Mouse (Mus musculus) intestine, embryonic 16.5 days (tissue): ENCODE measurements around the gene Sun2. TPM values are rescaled to one million over a fixed set of nuclear protein-coding genes. Genes with fewer than 3 reads are reported as not detected.

Source experiments
- ATAC-seq: fragments of 200-750 bp; cut with Nextera tagmentation; 2 replicates; pipeline ENCODE4 v1.8.0; 2017; ENCODE audit warnings: moderate TSS enrichment, moderate library complexity
- H3K27ac ChIP-seq: fragments of 300-500 bp; sonication (generic); 2 replicates; pipeline ENCODE4 v1.5.1; 2014; ENCODE audit warnings: mild to moderate bottlenecking, low read length
- H3K27me3 ChIP-seq: fragments of 300-500 bp; sonication (generic); replicated peaks from 2 replicates; pipeline ENCODE4 v1.6.1; 2014; ENCODE audit warnings: low read length, control low read depth, mixed read lengths; ENCODE audit not compliant: control insufficient read depth, insufficient read depth
- H3K36me3 ChIP-seq: fragments of 300-500 bp; sonication (generic); 2 replicates; pipeline ENCODE4 v1.6.1; 2014; ENCODE audit warnings: low read length, control low read depth; ENCODE audit not compliant: control insufficient read depth, insufficient read depth
- H3K4me1 ChIP-seq: fragments of 300-500 bp; sonication (generic); 2 replicates; pipeline ENCODE4 v1.6.1; 2014; ENCODE audit warnings: low read length, control low read depth, mixed read lengths; ENCODE audit not compliant: control insufficient read depth, insufficient read depth
- H3K4me2 ChIP-seq: fragments of 300-500 bp; sonication (generic); 2 replicates; pipeline ENCODE4 v1.6.1; 2014; ENCODE audit warnings: low read depth, low read length, control low read depth
- H3K4me3 ChIP-seq: fragments of 300-500 bp; sonication (generic); 2 replicates; pipeline ENCODE4 v1.5.1; 2014; ENCODE audit warnings: mild to moderate bottlenecking, low read length
- H3K9ac ChIP-seq: fragments of 300-500 bp; sonication (generic); 2 replicates; pipeline ENCODE4 v1.6.1; 2014; ENCODE audit warnings: low read depth, low read length
- H3K9me3 ChIP-seq: fragments of 300-500 bp; sonication (generic); 2 replicates; pipeline ENCODE4 v1.6.1; 2016; ENCODE audit warnings: low read length, control low read depth; ENCODE audit not compliant: control insufficient read depth
- WGBS: fragments of 180-500 bp; shearing (Covaris S2); extraction: QIAGEN DNeasy Blood & Tissue Kit; methylation state at CpG from one replicate; pipeline ENCODE4 v1.1.7; 2014; 5-methylcytosine and 5-hydroxymethylcytosine counted together
- polyA plus RNA-seq: library from polyadenylated mRNA; unstranded; fragments of >200 nt; fragmentation: Nextera tagmentation; extraction: Ambion mirVana; gene quantifications from 2 replicates; pipeline ENCODE4 v1.2.1, GENCODE M21; 2015

The Sun2 gene
- polyA plus RNA-seq, result 2.8 and 3.3 TPM in 2 replicates

DNA sequence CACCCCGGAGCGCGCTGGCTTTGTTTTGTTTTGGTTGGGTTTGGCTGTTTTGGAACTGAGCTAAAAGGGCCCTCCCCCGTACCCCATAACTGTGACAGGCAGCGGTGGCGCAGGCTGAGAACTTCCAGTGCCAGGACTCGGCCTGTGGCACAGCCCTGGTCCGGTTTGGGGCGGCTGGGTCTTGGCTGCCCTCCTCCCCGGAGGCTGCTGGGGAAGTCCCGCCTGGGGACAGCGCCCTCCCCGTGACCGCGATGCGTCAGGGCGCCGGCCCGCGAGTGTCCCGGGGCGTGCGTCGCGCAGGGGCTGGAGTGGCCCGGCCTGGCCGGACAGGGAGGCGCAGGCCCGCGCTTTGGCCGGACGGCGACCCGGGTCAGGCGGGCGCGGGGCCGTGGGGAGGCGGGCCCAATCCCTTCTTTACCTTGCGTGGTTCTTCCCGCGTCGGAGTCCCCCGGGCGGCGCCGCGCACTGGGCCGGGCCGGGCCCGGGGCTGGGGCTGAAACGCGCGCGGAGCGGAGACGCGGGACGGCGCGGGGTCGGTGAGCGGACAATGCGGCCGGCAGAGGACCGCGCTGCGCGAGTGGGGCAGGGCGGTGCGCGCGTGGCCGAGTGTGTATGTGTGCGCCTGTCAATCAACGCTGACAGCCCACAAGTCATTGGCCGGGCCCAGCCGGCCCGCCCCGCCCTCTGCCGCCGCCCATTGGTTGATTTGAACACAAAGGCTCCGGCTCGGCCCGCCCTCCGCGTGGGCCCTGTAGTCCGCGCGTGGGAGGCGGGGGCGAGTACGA lies at the start of gene Sun2:
Gene Sun2 (minus strand): TSS at position 616 of the 785 bp plus-strand sequence.
- Histone ChIP-seq H3K27me3 (no peaks in the 10 kb centered on the region), H3K4me1 (peaks cover 12% of the 10 kb centered on the region), H3K27ac (peak within 1 kb of the TSS; percentile 65), H3K4me2 (peak within 1 kb of the TSS; percentile 92), H3K36me3 (peaks cover 2% of the 10 kb centered on the region; the same call in 1 of the 2 replicates), H3K4me3 (peak within 1 kb of the TSS; percentile 96), H3K9me3 (no peaks in the 10 kb centered on the region; the same call in 1 of the 2 replicates), H3K9ac (peak within 1 kb of the TSS; percentile 93)
- ATAC-seq, result peak; percentile 94
- WGBS, result under 1% methylated on average over 91 of the region's 93 CpGs

- Histone ChIP-seq H3K4me2 (no peak overlapping the region), H3K4me1 (no peaks in the 10 kb centered on the region), H3K9me3 (no peaks in the 10 kb centered on the region), H3K27me3 (no peaks in the 10 kb centered on the region), H3K27ac (no peak overlapping the region), H3K4me3 (no peak overlapping the region), H3K36me3 (no peaks in the 10 kb centered on the region), H3K9ac (no peak overlapping the region)
- no peak for ATAC-seq
- WGBS, result 2% methylated on average over 12 of the region's 12 CpGs
Measured at GRCm38 (mm10) chr15:79791502-79791901, 49.2 kb upstream of the Sun2 start.

DNA sequence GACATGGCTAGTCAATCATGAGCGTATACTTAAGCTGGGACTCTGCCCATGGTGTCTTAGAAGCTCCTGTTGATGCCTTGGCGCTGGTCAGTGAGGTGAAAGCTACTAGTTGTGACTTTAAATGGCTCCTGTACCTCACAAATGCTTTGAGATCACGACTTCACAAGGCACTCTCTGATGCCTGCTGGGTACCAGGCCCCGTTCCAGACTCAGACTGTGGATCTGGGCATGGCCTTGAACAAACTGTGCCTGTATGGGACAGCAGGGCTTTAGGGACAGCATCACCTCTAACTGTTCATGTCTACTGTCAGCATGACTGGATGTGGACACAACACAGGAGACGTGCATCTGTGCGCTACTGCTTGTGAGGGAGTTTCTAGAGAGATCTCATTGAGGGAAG lies 48.6 kb upstream of the Sun2 start:
- Histone ChIP-seq H3K27me3 (no peaks in the 10 kb centered on the region), H3K4me1 (no peaks in the 10 kb centered on the region), H3K9me3 (no peaks in the 10 kb centered on the region), H3K27ac (no peak overlapping the region), H3K36me3 (no peaks in the 10 kb centered on the region), H3K9ac (no peak overlapping the region), H3K4me3 (no peak overlapping the region), H3K4me2 (no peak overlapping the region)
- no peak for ATAC-seq
- 84% methylated on average over 6 of the region's 6 CpGs for whole genome bisulfite sequencing

DNA sequence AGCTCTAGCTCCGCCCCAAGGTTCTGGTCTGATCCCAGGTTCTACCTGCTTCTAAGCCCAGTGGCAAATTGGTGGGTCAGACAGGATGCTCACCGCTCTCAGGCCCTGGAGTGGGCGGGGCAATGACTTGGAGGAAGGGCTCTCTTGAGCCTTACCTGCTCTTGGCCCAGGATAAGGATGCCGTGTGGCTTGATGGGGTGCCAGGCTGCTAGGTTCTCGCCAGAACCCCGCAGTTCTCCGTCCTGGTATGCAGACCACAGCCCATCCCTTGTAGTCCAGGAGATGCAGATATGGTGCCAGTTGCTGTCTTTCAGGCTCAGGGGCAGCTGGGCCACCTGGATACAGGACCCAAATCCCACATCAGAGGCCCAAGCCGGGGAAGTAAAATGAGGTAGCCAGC lies 47.8 kb upstream of the Sun2 start:
- no peak for ATAC-seq
- no peaks in the 10 kb centered on the region for H3K4me1 ChIP-seq
- H3K27me3 ChIP-seq, result no peaks in the 10 kb centered on the region
- H3K27ac ChIP-seq, result no peak overlapping the region
- no peak overlapping the region for H3K4me2 ChIP-seq
- no peak overlapping the region for H3K9ac ChIP-seq
- no peaks in the 10 kb centered on the region for H3K36me3 ChIP-seq
- no peak overlapping the region for H3K4me3 ChIP-seq
- H3K9me3 ChIP-seq, result no peaks in the 10 kb centered on the region
- WGBS, result 50% methylated on average over 8 of the region's 8 CpGs

- no peak for ATAC-seq
- Histone ChIP-seq H3K4me1 (no peaks in the 10 kb centered on the region), H3K4me2 (no peak overlapping the region), H3K9me3 (no peaks in the 10 kb centered on the region), H3K4me3 (no peak overlapping the region), H3K27ac (no peak overlapping the region), H3K27me3 (no peaks in the 10 kb centered on the region), H3K36me3 (no peaks in the 10 kb centered on the region), H3K9ac (no peak overlapping the region)
- 61% methylated on average over 8 of the region's 8 CpGs for WGBS
Measured at GRCm38 (mm10) chr15:79787815-79788214, 45.5 kb upstream of the Sun2 start.

DNA sequence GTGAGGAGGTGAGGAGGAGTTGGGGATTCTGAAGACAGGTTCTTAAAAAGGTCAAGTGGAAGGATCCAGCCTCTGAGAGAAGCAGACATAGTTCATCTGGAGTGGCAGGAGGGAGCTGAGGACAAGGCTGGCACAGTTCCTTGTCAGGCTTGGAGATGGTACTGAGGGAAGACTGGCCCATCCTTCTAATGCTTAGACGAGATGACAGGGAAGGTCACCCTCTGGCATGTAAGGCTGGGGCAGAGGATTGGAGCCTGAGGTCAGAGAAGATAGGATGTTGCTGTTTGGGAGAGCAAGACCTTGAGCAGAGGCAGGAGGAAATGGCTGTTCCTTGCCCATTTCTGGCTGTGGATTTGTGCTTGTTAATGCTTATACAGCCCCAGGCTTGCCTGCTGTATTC lies 42.7 kb upstream of the Sun2 start:
- no peaks in the 10 kb centered on the region for H3K9me3 ChIP-seq
- H3K36me3 ChIP-seq, result no peaks in the 10 kb centered on the region
- no peak for ATAC-seq
- H3K4me3 ChIP-seq, result no peak overlapping the region
- 69% methylated on average over 1 of the region's 1 CpGs for WGBS
- H3K27me3 ChIP-seq, result no peaks in the 10 kb centered on the region
- H3K4me2 ChIP-seq, result no peak overlapping the region
- no peak overlapping the region for H3K9ac ChIP-seq
- no peaks in the 10 kb centered on the region for H3K4me1 ChIP-seq
- H3K27ac ChIP-seq, result no peak overlapping the region

- Histone ChIP-seq H3K27ac (no peak within 1 kb of the TSS), H3K4me3 (no peak within 1 kb of the TSS), H3K36me3 (no peaks in the 10 kb centered on the region), H3K27me3 (no peaks in the 10 kb centered on the region), H3K9me3 (no peaks in the 10 kb centered on the region), H3K4me2 (no peak within 1 kb of the TSS), H3K4me1 (peaks cover 12% of the 10 kb centered on the region), H3K9ac (no peak within 1 kb of the TSS)
- ATAC-seq, result no peak
Measured at GRCm38 (mm10) chr15:79777749-79778148, 35.4 kb upstream of the Sun2 start, which contains the start of gene Dnal4. Gene Dnal4 (minus strand): TSS chr15:79777849.

GRCm38 (mm10) chr15:79775662-79776061 lies 33.3 kb upstream of the Sun2 start:
- 59% methylated on average over 7 of the region's 7 CpGs for WGBS
- Histone ChIP-seq H3K9me3 (no peaks in the 10 kb centered on the region), H3K4me2 (no peak overlapping the region), H3K9ac (no peak overlapping the region), H3K4me3 (no peak overlapping the region), H3K4me1 (peaks cover 12% of the 10 kb centered on the region), H3K27ac (no peak overlapping the region), H3K27me3 (no peaks in the 10 kb centered on the region), H3K36me3 (no peaks in the 10 kb centered on the region)
- no peak for ATAC-seq

DNA sequence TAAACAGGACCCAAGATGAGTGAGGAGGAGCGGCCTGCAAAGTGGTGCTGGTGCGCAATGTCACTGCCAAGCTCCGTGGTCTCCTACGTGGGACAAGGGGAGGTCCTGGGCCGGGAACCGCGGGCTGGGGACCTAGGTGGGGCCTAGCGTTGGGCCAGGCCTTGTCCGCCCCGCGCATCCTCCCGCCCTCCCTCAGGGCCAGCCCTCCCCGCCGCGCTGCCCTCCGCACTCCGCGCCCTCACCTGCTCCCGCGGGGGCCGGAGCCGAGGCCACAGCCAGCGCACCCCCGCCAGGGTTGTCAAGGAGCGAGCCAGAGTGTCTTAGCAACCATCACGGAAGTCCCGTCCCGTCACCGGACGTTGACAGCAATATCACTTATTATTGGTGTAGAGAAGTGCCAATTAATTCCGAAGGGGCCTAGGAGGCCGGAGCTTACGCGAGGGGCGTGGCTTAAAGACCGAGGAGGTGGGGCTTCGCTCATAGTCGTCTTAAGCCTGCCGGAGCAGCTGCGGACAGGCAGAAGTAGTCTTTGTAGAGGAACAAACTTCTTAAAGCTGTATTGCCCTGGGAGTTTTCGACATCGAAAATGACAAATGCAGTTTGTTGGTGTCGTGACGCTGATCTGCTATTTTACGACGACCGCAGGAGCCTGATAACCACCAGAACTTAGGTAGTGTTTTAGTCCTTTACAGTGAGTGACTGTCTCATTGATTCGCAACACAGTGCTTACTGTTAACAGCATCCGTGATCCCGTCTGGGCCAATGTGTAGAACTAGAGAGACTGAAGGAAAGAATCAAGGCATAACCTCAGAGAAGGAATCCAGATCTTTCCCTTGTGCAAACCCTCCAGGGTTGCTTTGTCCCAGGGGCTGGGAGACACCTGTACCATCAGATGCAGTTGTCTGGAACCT lies 32.0 kb upstream of the Sun2 start:
- no peaks in the 10 kb centered on the region for H3K27me3 ChIP-seq
- H3K27ac ChIP-seq, result peak overlapping the region; percentile 68
- under 1% methylated on average over 50 of the region's 50 CpGs for WGBS
- H3K4me2 ChIP-seq, result peak overlapping the region; percentile 75
- no peaks in the 10 kb centered on the region for H3K36me3 ChIP-seq
- peaks cover 12% of the 10 kb centered on the region for H3K4me1 ChIP-seq
- peak overlapping the region; percentile 89 for H3K4me3 ChIP-seq
- peak overlapping the region; percentile 87 for H3K9ac ChIP-seq
- H3K9me3 ChIP-seq, result no peaks in the 10 kb centered on the region
- peak; percentile 99 for ATAC-seq
